Mouse (Mus musculus) right cerebral cortex, postnatal 25 days (tissue): ENCODE results near the gene Hoxd13.

ENCODE experiments used
- DNase-seq: peaks from one replicate; pipeline ENCODE4 v3.0.0; 2022

Hoxd13 gene

DNA sequence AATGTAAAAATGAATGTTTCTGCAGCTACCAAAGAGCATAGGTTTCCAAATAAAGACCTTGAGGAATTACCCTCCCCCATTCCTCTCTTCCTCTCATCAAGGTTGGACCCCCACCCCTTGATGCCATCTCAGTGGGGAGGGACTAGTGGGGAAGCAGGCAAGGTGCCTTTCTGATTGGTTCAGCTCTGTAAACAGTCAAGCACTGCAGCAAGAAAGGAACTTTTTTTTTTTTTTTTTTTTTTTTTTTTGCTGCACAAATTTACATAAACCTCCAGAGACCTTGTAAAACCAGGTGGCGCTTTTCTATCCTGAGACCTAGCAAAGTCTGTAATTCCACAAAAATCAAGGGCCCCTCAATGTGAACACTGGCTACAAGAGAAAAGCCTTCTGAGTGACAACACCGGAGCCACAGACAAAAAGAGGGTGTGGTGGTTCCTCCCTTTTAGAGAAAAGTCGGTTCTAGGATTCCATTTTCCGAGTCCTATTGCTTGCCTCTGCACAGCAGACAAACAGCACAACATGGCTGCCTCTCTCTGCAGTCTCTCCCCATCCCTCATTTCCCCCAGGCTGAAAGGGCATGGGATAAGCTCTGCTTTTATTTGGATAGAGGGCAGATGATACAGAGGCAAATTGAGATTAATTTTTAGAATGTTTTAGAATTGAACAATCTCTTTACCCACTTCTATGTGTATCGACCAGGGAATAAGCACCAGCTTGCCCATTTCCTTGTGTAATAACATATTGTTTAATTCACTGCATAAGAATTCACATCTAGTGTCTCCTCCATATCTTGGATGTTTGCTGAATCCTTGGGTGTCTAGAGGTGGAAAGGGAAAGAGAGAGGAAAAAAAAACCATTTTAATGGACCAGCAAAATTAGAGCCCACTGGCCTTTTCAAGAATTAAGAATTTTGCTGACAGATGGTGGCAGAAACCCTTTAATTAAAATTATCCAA lies 41.6 kb downstream of the Hoxd13 start:
- DNase-seq: no peak

DNA sequence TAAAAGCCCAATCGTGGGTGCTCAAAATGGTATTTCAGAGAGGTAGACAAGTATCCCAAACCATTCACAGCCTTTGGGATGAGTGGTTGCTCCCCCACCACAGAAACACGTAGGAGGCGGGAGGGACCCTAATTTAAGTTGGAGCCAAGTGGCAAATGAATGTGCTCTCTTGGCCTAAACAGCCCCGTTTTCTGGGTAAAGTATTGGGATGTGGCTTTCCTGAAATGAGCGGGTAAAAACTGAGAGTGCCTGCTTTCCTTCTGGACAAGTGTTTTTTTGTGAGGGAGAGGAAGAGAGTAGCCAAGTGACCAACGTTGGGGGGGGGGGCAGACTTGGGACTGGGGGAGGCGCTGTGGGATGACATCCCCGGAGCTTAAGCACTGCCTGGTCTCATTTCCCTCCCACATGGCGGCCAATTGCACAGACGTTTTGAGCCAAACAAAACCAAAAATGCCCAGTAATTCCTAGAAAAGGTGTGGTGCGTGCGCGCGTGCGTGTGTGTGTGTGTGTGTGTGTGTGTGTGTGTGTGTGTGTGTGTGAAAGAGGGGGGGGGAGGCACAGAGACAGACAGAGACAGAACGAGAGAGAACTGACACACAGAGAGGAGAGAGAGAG lies 42.9 kb downstream of the Hoxd13 start:
- no peak for DNase-seq

DNA sequence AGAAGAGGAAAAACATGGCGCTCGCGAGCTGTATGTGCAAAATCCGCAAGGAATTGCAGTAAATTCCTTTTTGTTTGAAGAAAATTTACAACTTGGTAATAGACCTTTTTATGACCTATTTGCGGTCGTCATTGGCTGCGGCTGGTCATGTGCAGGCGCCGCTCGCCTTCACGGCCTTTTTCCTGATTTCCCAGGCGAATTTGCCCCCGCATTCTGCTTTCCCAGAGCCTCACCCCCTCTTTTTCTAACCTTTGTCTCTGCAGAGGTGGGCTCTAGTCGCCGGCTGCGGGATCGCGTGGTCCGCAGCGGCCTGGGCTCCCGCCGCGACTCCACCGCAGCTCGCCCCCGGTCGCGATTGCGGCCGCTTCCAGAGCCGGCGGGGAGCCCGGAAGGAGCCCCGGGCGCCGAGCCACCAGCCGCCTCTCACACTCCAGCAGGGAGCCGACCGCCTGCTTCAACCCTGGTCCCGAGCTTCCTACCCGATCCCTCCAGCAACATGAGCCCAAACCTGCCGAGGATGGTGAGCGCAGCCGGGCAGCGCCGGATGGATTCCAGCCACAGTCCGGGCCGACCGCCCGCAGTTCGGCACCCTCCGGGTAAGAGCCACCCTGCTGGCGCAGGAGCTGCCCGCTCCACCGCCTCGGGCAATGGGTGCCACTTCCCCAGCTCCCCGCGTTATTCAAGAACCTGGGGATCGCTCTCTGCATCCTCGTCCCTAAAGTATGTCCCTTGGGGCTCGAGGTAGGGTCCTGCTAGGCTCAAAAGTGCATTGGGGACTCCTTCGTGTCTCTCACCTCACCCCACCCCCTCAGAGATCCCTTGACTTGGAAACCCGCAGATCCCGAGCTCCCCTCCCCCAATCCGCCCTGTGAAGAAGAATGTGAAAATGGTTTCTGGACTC lies 43.9 kb downstream of the Hoxd13 start, which contains the start of the genes Hoxd3 and Hoxd4:
TSS of gene Hoxd3 (plus strand) at position 207 of the 901 bp plus-strand sequence.
TSS of gene Hoxd4 (plus strand) at position 209 of the 901 bp plus-strand sequence.
- DNase-seq: no peak

DNA sequence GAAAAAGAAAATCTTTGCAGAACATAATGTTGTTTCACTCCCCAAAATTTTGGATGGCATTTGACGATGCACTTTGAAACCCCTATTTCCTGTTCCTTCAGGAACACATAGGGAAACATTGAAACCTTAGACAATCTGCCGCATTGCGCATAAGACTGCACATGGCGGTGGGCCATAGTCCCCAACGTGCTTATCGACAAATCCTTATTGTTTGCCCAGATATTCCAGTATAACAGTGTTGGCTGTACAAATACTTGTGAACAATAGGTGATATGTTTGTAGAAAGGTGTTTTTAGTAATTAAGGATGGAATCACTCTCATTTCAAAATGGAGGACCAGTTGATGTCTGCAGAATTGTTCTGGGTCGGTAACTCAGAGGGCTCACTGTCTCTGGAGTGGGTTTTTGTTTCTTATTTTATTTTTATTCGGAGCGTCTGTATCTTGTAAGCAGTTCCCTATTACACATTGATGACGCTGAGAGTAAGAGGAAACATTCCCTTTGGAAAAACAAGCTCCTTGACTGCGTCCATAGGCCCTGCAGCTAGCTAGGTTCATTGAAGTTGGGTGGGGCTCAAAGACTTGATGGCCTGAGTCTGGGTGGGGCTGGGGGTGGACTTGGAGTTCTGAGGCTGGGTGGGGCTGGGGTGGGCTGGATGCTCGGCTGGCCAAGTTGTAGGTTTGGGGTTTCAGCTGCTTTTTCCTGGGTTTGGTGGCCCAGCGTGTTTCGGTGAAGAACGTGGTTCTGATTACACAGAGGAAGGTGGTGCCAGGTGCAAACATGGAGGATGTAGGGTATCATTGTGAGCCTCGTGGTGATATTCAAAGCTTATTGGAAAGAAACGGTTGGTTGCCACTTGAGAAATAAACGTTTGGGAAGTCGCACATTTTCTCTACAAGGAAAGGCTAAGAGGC lies 45.4 kb downstream of the Hoxd13 start:
- DNase-seq: no peak

DNA sequence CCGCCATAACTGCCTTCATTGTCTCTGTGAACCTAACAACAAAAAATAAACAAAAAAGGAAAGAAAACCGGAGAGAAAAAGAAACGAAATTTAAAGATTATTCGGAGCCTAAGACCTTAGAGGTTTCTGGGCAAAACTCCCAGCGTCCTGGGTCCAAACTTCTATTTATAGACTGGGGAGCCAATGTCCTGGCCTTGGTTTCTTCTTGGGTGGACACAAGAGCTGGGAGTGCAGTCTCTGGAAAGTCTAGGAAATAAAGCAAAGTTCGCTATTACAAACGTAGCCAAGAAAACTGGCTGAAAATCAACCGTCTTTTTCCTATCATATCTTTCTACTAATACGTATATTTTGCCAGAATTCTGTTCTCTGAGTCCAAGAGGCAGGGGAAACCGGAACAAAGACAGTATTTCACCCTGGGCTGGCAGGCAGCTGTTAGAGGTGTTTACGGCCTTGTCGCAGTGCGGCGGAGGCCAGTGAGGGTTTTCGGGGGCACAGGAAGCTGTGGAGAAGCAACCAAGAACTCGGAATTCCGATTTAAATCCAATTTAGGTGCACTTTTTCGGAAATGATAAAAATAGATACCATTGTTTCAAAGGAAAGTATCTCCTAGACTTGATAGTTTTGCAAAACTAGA lies 46.2 kb downstream of the Hoxd13 start:
- no peak for DNase-seq

DNA sequence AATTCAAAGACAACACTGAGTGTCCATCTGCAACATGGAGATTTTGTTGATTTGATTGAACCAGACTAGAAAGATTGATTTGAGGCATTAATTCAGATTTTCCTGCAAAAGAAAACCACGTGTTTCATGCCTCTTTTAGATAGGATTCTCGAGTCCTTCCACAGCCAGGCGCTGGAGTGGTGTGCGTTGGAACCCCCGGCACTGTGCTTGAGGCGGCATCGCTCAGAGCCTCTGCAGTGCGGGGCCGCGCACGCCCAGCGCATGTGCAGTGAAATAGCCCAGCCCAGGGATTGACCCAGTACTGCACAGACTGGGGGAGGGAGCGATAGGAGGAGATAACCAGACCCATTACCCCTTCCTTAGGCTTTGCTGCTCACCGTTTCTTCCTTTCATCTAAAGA lies 46.8 kb downstream of the Hoxd13 start:
- DNase-seq: no peak

DNA sequence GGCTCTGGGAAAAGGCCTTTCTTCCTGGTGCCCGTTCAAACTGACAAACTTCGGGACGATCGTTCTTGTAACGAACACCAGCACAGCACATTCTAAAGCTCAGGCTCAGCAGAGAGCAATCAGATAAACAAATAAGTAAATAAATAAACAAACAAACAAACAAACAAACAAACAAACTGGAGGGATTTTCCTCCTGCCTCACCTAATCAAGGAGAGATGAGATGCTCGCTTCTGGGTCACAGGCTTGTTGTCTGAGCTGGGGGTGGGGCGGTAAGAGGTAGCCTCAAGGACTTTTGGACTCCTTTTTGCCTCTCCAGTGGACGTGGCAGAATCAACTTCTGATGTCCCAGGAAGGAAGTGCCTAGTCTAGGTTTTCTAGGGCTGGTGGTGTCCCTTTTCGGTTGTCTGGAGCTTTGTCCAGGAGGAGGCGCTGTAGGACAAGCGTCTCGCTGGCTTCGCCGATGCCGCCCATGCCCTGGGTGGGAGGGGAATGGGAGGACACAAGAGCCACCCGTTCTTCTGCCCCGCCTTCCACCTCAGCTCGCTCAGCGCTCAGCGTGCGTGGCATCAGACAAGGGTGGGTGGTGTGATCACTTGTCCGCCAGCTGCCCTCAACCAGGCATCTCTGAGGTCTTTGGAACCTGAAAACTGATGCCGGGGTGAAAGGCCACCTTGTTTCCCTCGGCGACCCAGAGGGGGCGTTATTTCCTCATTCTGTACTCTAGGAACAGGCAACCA lies 47.6 kb downstream of the Hoxd13 start:
- DNase-seq: no peak

DNA sequence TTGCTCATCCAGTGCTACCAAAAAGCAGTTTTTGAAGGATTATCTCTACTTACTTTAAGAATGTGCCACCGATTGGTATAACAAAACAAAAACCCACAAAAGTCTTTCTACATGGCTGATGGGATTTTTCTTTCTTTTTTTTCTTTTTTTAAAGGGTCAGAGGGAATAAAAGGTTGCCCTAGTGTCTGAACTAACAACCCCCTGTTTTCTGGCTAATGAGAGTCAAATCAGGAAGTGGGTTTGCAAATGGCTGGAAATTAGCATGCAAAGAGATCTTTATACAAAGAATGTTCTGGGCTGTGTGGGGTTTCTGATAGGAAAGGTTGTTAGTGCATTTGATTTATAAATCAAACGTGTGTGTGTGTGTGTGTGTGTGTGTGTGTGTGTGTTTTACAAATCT lies 52.3 kb downstream of the Hoxd13 start:
- DNase-seq: no peak

DNA sequence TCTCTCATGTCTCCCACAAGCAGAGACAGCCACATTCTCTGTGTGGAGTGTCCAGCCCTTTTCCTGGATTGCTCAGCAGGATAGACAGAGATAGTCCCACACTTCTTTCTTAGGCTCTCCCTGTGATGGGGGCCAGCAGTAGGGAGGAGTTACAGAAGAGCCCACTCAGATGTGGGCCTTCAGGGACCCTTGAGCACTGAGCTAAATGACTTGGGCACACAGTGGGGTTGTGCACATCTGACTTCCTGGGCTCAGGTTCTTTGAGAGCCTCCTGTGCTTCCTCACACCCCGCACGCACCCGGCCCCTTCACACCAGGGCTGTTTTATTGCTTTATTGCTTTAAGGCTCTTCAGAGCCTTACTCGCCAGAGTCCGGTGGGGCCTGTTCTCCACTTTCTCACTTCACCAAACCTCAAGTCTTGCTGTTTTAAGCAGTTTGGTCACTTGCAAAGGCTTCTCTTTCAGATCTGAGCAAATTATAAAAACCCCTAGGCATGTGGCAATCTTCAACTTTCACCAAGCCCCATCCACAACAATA lies 52.9 kb downstream of the Hoxd13 start:
- DNase-seq: no peak
